Mouse (Mus musculus): ENCODE results near the gene Plekho1. TPM values are rescaled to one million over a fixed set of nuclear protein-coding genes. Genes with fewer than 3 reads are reported as not detected.
A peak's percentile ranks its signal among the peaks of the same experiment; 100 is the strongest.
"Not testable (repeated sequence)": the region's sequence is repeated elsewhere in the genome, so short reads cannot be mapped to it uniquely, and the experiment has no call there.

The Plekho1 gene
- polyA plus RNA-seq, 1 experiment from 2014 or later: 91.9 TPM

DNA sequence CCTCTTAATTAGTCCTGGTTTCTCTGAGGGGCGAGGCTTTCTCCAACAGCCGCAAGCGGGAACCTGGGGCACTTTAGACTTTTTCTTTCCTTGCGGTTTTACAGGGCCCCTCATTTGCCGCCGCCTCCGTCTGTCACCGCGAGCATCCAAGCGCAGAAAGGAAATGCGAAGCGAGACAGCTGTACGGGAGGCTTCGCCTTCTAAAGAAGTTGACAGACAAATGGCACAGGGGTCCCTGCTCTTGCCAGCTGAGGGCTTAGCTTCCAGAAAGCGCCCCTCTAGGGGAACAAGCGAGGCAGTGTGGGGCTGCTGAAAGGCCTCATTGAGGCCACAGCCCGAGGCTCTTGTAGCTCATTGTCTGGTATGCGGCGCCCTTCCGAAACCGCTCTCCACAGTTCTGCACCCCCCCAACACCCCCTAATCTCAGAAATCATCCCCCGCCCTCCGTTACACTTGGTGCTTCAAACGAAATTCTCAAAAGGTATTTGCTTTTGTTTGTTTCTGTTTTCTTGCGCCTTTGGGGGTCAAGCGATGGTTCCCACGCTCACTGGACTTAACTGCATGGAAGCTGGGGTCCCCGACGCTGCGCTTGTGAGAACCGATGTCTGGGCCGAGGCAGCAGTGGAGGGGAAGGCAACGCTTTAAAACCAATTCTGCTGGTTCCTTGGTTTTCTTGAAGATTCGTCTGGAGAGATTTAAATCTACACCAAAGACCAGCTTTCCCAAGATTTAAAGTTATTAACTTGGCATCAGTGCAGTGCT, 22.7 kb downstream of the Plekho1 start:
- Histone ChIP-seq H3K4me3 (0 out of 2 replicates have a peak overlapping the region, but pooled peaks have one; percentile 7), H3K9me3 (no peaks in the 10 kb centered on the region), H3K9ac (peak overlapping the region; percentile 41; the same call in 1 of the 2 replicates), H3K36me3 (no peaks in the 10 kb centered on the region), H3K4me1 (peaks cover 19% of the 10 kb centered on the region; the same call in 1 of the 2 replicates), H3K4me2 (replicated peaks) (peak overlapping the region; percentile 52), H3K27me3 (replicated peaks) (no peaks in the 10 kb centered on the region), H3K27ac (peak overlapping the region; percentile 81)
- 2% methylated on average over 34 of the region's 34 CpGs for WGBS
- ATAC-seq (ENCODE audit: low FRiP score, low read depth): peak; percentile 94

DNA sequence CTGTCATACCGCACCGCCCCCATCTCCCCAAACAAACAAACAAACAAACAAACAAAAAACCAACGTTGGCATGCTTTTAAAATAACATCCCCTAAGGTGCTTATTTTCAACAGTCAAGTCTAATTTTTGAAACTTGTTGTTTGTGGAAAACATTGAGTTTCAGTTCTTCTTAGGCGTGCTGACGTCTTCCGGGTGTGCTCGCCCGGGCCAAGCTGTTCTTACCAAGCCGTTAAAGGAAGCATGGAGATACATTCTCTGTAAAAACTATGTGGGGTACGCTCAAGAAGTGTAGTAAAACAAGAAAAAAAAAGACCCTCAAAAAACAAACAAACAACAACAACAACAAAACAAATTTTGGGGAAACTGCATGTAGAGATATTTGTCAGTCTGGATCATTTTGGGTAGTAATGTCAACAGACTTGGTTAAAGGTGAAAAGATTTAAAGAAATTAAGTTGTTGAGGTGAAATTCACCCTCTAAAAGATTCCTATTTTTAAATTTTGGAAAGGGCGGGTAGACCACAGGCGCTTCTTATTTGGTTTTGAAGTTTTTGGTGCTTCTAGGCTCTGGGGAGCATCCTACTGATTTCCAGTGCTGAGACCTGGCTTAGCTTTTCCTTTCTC, 23.4 kb downstream of the Plekho1 start:
- no peak overlapping the region for H3K27ac ChIP-seq
- H3K9me3 ChIP-seq: no peaks in the 10 kb centered on the region
- H3K36me3 ChIP-seq: no peaks in the 10 kb centered on the region
- H3K4me2 ChIP-seq (replicated peaks): peak overlapping the region; percentile 52
- ATAC-seq (ENCODE audit: low FRiP score, low read depth): no peak
- WGBS: 69% methylated on average over 12 of the region's 12 CpGs
- no peak overlapping the region for H3K4me3 ChIP-seq
- H3K4me1 ChIP-seq: peaks cover 19% of the 10 kb centered on the region; the same call in 1 of the 2 replicates
- 0 out of 2 replicates have a peak overlapping the region, but pooled peaks have one; percentile 41 for H3K9ac ChIP-seq
- H3K27me3 ChIP-seq (replicated peaks): no peaks in the 10 kb centered on the region

DNA sequence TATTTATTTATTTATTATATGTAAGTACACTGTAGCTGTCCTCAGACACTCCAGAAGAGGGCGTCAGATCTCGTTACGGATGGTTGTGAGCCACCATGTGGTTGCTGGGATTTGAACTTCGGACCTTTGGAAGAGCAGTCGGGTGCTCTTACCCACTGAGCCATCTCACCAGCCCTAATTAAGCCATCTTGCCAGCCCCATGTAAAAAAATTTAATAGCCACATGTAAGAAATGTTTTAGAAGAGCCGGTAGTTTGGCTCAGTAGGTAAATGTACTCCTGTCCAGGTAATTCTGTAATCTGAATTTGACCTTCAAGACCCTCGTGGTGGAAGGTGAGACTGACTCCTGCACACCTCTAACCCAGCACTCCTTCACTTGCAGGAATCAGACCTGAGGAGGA, 25.1 kb downstream of the Plekho1 start:
- not testable (repeated sequence) for H3K4me3 ChIP-seq; H3K9ac ChIP-seq; H3K9me3 ChIP-seq; ATAC-seq (ENCODE audit: low FRiP score, low read depth); H3K27ac ChIP-seq; H3K4me2 ChIP-seq (replicated peaks); H3K36me3 ChIP-seq; H3K27me3 ChIP-seq (replicated peaks)
- WGBS: 63% methylated on average over 7 of the region's 7 CpGs
- peaks cover 22% of the 10 kb centered on the region; the same call in 1 of the 2 replicates for H3K4me1 ChIP-seq

DNA sequence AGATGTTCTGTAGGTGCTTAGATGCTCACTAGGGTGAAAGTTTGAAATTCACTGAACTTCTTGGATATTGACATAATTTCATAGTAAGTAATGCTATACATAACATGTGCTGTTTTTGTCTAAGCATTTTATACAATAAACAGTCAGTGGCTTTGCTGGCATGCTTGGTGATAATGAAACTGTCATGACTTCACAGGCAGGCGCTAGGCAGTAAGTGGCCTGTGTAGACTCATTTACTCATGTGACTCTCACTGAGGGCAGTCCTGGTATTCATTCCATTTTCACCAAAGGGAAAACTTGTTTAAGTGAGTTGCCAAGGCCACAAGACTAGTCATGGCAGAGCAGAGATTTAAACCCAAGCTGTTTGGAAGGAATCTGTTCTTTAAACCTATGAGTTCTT, 26.5 kb downstream of the Plekho1 start:
- H3K4me2 ChIP-seq (replicated peaks): no peak overlapping the region
- H3K4me1 ChIP-seq: peaks cover 20% of the 10 kb centered on the region; the same call in 1 of the 2 replicates
- H3K27ac ChIP-seq: no peak overlapping the region
- H3K27me3 ChIP-seq (replicated peaks): no peaks in the 10 kb centered on the region
- ATAC-seq (ENCODE audit: low FRiP score, low read depth): no peak
- WGBS: 79% methylated on average over 1 of the region's 1 CpGs
- no peaks in the 10 kb centered on the region for H3K36me3 ChIP-seq
- H3K9ac ChIP-seq: no peak overlapping the region
- H3K4me3 ChIP-seq: no peak overlapping the region
- no peaks in the 10 kb centered on the region for H3K9me3 ChIP-seq

- 0 out of 2 replicates have a peak, but pooled peaks cover 3% of the 10 kb centered on the region for H3K4me1 ChIP-seq
- no peak for ATAC-seq (ENCODE audit: low FRiP score, low read depth)
- H3K4me3 ChIP-seq: no peak overlapping the region
- no peak overlapping the region for H3K9ac ChIP-seq
- 13% methylated on average over 7 of the region's 7 CpGs for WGBS
- no peak overlapping the region for H3K27ac ChIP-seq
- H3K27me3 ChIP-seq (replicated peaks): no peaks in the 10 kb centered on the region
- no peaks in the 10 kb centered on the region for H3K9me3 ChIP-seq
- peak overlapping the region; percentile 45 for H3K4me2 ChIP-seq (replicated peaks)
- H3K36me3 ChIP-seq: no peaks in the 10 kb centered on the region
Measured at GRCm38 (mm10) chr3:95965518-95966451, 30.0 kb downstream of the Plekho1 start.

DNA sequence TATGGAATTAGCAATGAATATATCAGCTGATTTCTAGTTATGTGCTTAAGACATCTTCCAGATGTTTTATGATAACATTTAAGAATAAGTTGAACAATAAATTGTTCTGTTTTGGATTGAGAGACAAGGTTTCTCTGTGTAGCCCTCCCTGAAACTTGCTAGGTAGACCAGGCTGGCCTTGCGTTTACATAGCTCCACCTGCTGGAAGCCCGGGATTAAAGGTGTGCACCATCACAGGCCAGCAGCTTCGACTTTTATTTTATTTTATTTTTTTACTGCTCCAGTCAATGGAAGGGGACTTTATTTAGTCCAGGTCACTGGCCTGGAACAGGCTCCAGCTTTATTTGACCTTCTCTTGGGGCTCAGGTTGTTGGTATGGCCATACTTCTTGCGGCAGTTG, 32.1 kb downstream of the Plekho1 start:
- Histone ChIP-seq H3K9ac (no peak overlapping the region), H3K27me3 (replicated peaks) (no peaks in the 10 kb centered on the region), H3K27ac (no peak overlapping the region), H3K4me3 (no peak overlapping the region), H3K9me3 (no peaks in the 10 kb centered on the region), H3K4me1 (0 out of 2 replicates have a peak, but pooled peaks cover 3% of the 10 kb centered on the region), H3K4me2 (replicated peaks) (no peak overlapping the region), H3K36me3 (no peaks in the 10 kb centered on the region)
- 55% methylated on average over 4 of the region's 4 CpGs for WGBS
- ATAC-seq (ENCODE audit: low FRiP score, low read depth): no peak

DNA sequence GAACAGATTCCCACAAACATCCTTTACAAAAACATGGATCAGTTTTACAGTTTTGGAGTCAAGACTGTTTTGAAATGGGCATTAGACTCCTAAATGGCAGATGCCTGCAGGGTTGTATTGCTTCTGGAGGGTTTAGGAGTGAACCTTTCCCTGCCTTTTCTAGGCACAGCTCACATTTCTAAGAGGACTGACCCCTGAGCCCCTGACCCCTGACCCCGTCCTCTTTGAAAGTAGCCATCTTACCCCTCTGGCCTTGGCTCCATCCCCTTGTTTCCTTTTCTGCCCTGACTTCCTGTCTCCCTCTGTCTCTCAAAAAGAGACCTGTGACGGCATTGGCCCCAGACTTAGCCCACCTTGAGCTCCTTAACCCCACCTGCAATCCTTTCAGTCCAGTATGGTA, 32.6 kb downstream of the Plekho1 start:
- H3K9ac ChIP-seq: no peak overlapping the region
- WGBS: 52% methylated on average over 2 of the region's 2 CpGs
- H3K4me1 ChIP-seq: 0 out of 2 replicates have a peak, but pooled peaks cover 3% of the 10 kb centered on the region
- H3K27me3 ChIP-seq (replicated peaks): no peaks in the 10 kb centered on the region
- no peak overlapping the region for H3K27ac ChIP-seq
- no peak for ATAC-seq (ENCODE audit: low FRiP score, low read depth)
- H3K9me3 ChIP-seq: no peaks in the 10 kb centered on the region
- H3K4me3 ChIP-seq: no peak overlapping the region
- no peaks in the 10 kb centered on the region for H3K36me3 ChIP-seq
- no peak overlapping the region for H3K4me2 ChIP-seq (replicated peaks)

GRCm38 (mm10) chr3:95962182-95962581, 33.6 kb downstream of the Plekho1 start:
- H3K36me3 ChIP-seq; H3K4me1 ChIP-seq; H3K9me3 ChIP-seq; H3K4me3 ChIP-seq; H3K4me2 ChIP-seq (replicated peaks); H3K27ac ChIP-seq; ATAC-seq (ENCODE audit: low FRiP score, low read depth); H3K9ac ChIP-seq; H3K27me3 ChIP-seq (replicated peaks): not testable (repeated sequence)
- WGBS: 89% methylated on average over 8 of the region's 8 CpGs

- no peaks in the 10 kb centered on the region for H3K9me3 ChIP-seq
- H3K27ac ChIP-seq: no peak overlapping the region
- no peak for ATAC-seq (ENCODE audit: low FRiP score, low read depth)
- no peak overlapping the region for H3K4me3 ChIP-seq
- no peaks in the 10 kb centered on the region for H3K36me3 ChIP-seq
- H3K27me3 ChIP-seq (replicated peaks): no peaks in the 10 kb centered on the region
- 98% methylated on average over 1 of the region's 1 CpGs for WGBS
- no peak overlapping the region for H3K9ac ChIP-seq
- no peaks in the 10 kb centered on the region for H3K4me1 ChIP-seq
- H3K4me2 ChIP-seq (replicated peaks): no peak overlapping the region
Measured at GRCm38 (mm10) chr3:95959807-95960206, 36.0 kb downstream of the Plekho1 start.

DNA sequence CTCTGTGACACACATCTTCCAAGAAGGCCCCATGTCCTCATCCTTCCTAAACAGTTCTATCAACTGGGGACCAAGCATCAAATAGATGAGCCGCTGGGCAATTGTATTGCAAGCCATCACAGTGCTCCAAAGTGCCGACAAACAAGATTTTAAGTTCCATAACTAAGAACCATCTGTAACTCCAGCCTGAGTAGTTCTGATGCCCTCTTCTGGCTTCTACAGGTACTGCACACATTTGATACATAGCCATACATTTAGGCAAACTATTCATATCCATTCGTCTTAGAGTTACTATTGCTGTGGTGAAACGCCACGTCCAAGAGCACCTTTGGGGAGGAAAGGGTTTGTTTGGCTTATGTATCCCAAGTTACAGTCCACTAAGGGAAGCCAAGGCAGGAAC, 36.7 kb downstream of the Plekho1 start:
- H3K4me2 ChIP-seq (replicated peaks): no peak overlapping the region
- H3K27me3 ChIP-seq (replicated peaks): no peaks in the 10 kb centered on the region
- no peaks in the 10 kb centered on the region for H3K36me3 ChIP-seq
- no peaks in the 10 kb centered on the region for H3K4me1 ChIP-seq
- H3K4me3 ChIP-seq: no peak overlapping the region
- WGBS: 80% methylated on average over 5 of the region's 5 CpGs
- H3K9me3 ChIP-seq: no peaks in the 10 kb centered on the region
- H3K27ac ChIP-seq: no peak overlapping the region
- H3K9ac ChIP-seq: 0 out of 2 replicates have a peak overlapping the region, but pooled peaks have one; percentile 13
- ATAC-seq (ENCODE audit: low FRiP score, low read depth): no peak

- Histone ChIP-seq H3K36me3 (no peaks in the 10 kb centered on the region), H3K9me3 (no peaks in the 10 kb centered on the region), H3K27me3 (replicated peaks) (no peaks in the 10 kb centered on the region), H3K4me2 (replicated peaks) (no peak overlapping the region), H3K27ac (no peak overlapping the region), H3K9ac (no peak overlapping the region), H3K4me3 (no peak overlapping the region), H3K4me1 (no peaks in the 10 kb centered on the region)
- WGBS: 75% methylated on average over 8 of the region's 8 CpGs
- no peak for ATAC-seq (ENCODE audit: low FRiP score, low read depth)
Measured at GRCm38 (mm10) chr3:95957359-95958148, 38.2 kb downstream of the Plekho1 start.
